Mouse (Mus musculus): ENCODE data around the gene Zfyve1.

The Zfyve1 gene

GRCm38 (mm10) chr12:83523892-83524291 is 73.1 kb downstream of the Zfyve1 start:
- DNase-seq (ENCODE audit: low spot score in 2 of 2), result no peak

- no peak for DNase-seq (ENCODE audit: low spot score in 2 of 2)
Observed at GRCm38 (mm10) chr12:83523056-83523455, 74.0 kb downstream of the Zfyve1 start.

GRCm38 (mm10) chr12:83521083-83521482 is 75.9 kb downstream of the Zfyve1 start:
- DNase-seq (ENCODE audit: low spot score in 2 of 2), result no peak

- DNase-seq (ENCODE audit: low spot score in 2 of 2), result peak; percentile 93 to 94
Observed at GRCm38 (mm10) chr12:83520311-83520890, 76.6 kb downstream of the Zfyve1 start, which contains the start of gene Dcaf4. TSS of gene Dcaf4 (plus strand) at chr12:83520466.

GRCm38 (mm10) chr12:83517580-83517979 is 79.4 kb downstream of the Zfyve1 start:
- DNase-seq (ENCODE audit: low spot score in 2 of 2), result no peak

GRCm38 (mm10) chr12:83514216-83514615 is 82.8 kb downstream of the Zfyve1 start:
- DNase-seq (ENCODE audit: low spot score in 2 of 2), result no peak

GRCm38 (mm10) chr12:83513185-83513584 is 83.8 kb downstream of the Zfyve1 start:
- no peak for DNase-seq (ENCODE audit: low spot score in 2 of 2)

GRCm38 (mm10) chr12:83512783-83513182 is 84.2 kb downstream of the Zfyve1 start:
- DNase-seq (ENCODE audit: low spot score in 2 of 2), result no peak

GRCm38 (mm10) chr12:83510586-83510985 is 86.4 kb downstream of the Zfyve1 start:
- no peak for DNase-seq (ENCODE audit: low spot score in 2 of 2)

GRCm38 (mm10) chr12:83506543-83506942 is 90.5 kb downstream of the Zfyve1 start:
- no peak for DNase-seq (ENCODE audit: low spot score in 2 of 2)

- DNase-seq (ENCODE audit: low spot score in 2 of 2), result peak in 1 of 2 experiments; percentile 47
Observed at GRCm38 (mm10) chr12:83502190-83502589, 94.8 kb downstream of the Zfyve1 start.

- DNase-seq (ENCODE audit: low spot score in 2 of 2), result no peak
Observed at GRCm38 (mm10) chr12:83499256-83499655, 97.8 kb downstream of the Zfyve1 start.

- no peak for DNase-seq (ENCODE audit: low spot score in 2 of 2)
Observed at GRCm38 (mm10) chr12:83497959-83498358, 99.1 kb downstream of the Zfyve1 start.

GRCm38 (mm10) chr12:83496736-83497135 is 100.3 kb downstream of the Zfyve1 start:
- DNase-seq (ENCODE audit: low spot score in 2 of 2), result no peak

All from frontal cortex, postnatal 10 days (tissue).